Mouse (Mus musculus) megakaryocyte, embryonic 14.5 days (primary cell): Measurements from ENCODE around the gene Castor2.

Experiments used
- FLI1 ChIP-seq: IDR thresholded peaks from 2 replicates; pipeline ENCODE4 v1.6.1; 2012; ENCODE audit warnings: low read length, inconsistent platforms, mixed read lengths
- GATA1 ChIP-seq: IDR thresholded peaks from 3 replicates; pipeline ENCODE4 v1.6.1; 2012; ENCODE audit warnings: mixed read lengths, low read length, inconsistent platforms, borderline replicate concordance

GRCm38 (mm10) chr5:134102720-134103119 lies 3.2 kb downstream of the Castor2 start:
- TF ChIP-seq GATA1 (no peak), FLI1 (no peak)
